Mouse (Mus musculus) embryo, embryonic 9.5 days (tissue): ENCODE results near the gene Ovca2.
A peak's percentile ranks its signal among the peaks of the same experiment; 100 is the strongest.

ENCODE experiments used
- DNase-seq: peaks from one replicate; pipeline ENCODE4 v3.0.0-alpha.2; 2017; ENCODE audit errors: extremely low spot score

Ovca2 gene

GRCm38 (mm10) chr11:75178672-75179208 lies at the start of gene Ovca2:
TSS of gene Ovca2 (minus strand) at chr11:75178835.
- DNase-seq: peak; percentile 94

DNA sequence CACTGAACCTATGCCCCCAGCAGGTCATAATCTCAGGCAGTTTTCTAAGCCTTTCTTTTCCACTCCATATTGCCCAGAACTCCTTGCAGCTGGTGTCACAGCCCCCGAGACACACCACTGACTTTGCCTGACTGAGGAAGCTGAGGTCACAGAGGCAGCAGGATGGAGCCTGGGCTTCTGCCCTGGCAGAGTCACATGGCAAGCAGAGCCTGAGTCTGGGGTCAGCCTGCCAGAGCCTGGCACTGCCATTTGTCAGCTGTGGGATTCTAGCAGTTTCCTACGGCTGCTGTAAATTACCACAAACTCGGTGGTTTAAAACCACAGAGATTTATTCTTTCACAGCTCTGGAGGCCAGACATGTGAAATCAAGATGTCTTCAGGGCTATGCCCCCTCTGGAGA lies 49.0 kb upstream of the Ovca2 start:
- DNase-seq: no peak

DNA sequence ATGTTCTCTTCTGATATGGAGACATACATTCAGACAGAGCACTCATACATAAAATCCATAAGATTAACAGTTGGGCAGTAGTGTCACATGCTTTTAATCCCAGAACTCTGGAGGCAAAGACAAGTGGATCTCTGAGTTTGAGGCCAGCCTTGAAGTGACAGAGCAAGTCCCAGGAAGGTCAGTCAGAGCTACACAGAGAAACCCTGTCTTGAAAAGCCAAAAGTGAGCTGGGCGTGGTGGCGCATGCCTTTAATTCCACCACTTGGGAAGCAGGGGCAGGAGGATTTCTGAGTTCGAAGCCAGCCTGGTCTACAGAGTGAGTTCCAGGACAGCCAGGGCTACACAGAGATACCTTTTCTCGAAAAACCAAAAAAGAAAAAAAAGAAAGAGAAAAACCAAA lies 46.2 kb upstream of the Ovca2 start:
- no peak for DNase-seq

- no peak for DNase-seq
Observed at GRCm38 (mm10) chr11:75224062-75224461, 45.4 kb upstream of the Ovca2 start.

- no peak for DNase-seq
Observed at GRCm38 (mm10) chr11:75220517-75221145, 42.0 kb upstream of the Ovca2 start.

- no peak for DNase-seq
Observed at GRCm38 (mm10) chr11:75220115-75220514, 41.5 kb upstream of the Ovca2 start.

DNA sequence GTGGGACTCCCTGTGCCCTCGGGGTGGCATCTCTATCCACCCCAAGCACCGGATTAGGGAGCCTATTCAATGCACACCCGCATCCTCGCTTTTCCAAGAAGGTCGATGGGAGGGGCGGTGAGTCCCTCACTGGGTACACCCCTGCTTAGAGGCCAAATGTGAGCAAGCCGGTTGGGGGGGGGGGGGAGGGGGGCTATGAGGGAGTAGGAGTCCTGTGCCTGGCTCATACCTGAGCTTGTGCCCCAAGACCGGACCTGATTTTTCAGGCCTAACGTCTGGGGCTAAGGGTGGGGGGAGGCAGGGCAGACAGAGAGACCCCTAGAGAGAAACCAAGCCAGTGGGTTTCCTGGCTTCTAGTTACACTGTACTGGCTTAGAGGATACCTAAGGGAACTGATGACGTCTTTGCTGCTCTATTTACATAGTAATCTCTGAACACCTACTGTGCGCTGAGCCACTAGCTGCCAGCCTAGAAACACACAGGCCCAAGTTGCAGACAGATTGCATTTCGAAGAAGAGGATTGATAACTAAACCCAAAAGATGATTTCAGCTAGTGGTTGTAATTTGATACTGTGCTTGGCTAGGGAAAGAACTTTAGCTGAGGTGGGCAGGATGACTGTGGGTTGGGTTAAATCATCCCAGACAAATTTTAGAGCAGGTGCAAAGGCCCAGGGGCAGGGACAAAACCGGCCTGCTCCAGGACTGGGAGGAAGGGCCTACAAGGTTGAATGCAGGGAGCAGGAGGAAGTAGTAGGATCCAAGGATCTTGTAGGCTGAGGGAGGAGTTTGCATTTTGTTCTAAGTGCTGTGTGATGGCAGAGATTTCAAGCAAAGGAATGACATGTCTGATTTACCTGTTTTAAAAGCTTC lies 35.7 kb upstream of the Ovca2 start:
- DNase-seq: peak; percentile 47

DNA sequence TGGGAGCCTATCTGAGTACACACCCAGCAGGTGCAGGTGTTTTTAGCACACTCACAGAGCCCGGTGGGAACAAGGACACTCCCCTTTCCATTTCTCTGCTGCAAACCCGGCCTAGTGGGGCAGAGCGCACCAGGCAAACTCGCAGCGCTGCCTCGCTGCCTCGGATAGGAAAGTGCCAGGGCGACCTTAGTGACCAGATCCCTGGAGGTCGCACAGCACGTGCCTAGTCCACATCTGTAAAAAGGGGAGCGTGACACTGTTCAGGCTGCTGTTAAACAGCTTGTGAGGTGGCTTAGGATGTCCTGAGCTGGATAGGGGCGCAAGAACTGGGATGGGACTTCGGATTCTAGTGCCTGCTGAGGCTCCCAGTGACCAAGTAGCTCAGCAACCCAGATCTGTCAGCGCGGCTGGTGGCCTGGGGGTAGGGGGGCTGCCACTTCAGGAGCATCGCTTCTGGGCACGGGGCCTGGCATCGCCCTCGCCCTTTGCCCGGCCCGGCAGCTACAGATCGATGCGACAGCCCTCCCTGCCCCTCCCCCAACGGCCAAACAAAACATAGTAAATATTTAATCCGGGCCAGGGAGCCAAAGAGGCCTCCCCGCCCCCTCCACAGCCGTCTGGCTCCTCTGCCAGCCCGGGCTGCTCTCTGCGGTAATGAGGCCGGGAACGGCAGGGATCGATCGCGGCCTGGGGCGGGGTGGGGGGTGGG lies 34.9 kb upstream of the Ovca2 start:
- peak; percentile 61 for DNase-seq

- no peak for DNase-seq
Observed at GRCm38 (mm10) chr11:75212876-75213275, 34.2 kb upstream of the Ovca2 start.

GRCm38 (mm10) chr11:75212031-75212667 lies 33.5 kb upstream of the Ovca2 start:
- DNase-seq: no peak

- no peak for DNase-seq
Observed at GRCm38 (mm10) chr11:75210755-75211154, 32.1 kb upstream of the Ovca2 start.

DNA sequence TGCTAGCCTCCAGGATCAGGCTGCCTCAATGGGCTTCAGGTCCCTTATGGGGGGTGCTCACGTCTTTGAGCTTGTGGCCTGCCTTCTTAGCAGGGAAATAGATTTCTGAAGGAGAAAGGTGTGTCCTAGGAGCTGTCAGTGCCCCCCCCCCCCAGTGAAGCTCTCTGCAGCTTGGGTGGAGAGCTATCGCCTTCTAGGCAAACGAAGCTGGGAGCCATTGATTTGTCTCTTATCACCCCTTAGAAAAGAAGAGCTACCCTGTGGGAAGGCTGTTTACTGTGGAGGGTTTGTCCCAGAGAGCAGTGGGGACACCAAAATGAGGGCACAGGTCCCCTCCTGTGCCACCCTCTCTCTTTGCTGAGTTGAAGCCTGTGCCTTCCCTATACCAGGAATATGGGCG lies 31.5 kb upstream of the Ovca2 start:
- no peak for DNase-seq

DNA sequence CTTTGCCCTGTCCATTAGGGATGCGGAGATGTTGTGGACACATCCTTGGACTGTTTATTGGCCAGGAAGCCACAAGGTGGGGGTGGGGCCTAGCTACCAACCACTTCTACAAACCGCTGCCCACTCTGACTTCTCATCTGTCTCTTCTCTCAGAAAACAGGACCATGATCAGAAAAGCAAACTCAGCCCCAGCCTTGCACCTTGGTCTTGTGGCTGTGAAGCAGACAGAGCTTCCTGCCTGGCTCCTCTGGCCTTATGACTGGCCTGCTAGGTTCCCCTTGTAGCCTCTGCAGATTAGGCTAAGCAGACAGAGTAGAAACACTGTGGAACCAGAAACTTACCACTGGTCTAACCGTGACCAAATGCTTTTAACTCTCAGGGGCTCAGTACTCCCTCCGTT lies 30.7 kb upstream of the Ovca2 start:
- DNase-seq: no peak

DNA sequence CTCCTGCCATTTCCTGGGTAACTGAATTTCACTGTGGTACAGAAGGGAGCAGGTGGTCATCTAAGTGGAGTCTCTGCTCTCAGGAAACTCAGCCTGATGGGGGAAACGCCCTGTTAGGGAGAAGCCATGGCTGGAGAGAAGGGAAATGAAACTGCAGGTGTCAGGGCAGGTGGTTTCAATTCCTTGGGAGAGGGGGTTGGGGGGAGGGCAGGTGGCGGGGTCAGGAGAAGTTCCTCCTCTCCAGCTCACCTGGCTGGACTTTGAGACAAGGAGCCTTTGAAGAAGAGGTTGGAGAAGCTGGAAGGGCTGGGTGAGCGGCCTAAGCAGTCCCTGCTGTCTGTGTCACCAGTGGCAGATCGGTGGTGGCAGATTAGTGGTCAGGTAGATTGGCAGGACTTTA lies 27.7 kb upstream of the Ovca2 start:
- no peak for DNase-seq

- DNase-seq: no peak
Observed at GRCm38 (mm10) chr11:75204472-75204871, 25.8 kb upstream of the Ovca2 start.

DNA sequence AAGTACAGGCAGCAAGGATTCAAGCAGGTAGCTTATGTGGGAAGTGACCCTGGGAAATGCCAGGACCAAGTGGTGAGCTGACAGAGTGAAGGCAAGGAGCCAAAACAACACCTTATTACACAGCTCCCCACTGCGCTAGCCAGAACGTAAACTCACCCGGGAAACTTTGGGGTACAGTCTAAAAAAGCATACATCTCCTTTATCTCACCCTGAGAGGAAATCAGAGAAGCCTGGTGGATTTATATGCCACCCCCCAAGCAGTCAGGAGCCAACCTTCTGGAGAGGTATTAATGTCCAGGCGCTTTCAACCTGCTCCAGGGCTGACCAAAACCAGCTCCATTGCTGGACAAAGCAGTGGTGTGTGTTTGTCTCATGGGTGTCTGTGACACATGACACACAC lies 25.3 kb upstream of the Ovca2 start:
- DNase-seq: no peak

DNA sequence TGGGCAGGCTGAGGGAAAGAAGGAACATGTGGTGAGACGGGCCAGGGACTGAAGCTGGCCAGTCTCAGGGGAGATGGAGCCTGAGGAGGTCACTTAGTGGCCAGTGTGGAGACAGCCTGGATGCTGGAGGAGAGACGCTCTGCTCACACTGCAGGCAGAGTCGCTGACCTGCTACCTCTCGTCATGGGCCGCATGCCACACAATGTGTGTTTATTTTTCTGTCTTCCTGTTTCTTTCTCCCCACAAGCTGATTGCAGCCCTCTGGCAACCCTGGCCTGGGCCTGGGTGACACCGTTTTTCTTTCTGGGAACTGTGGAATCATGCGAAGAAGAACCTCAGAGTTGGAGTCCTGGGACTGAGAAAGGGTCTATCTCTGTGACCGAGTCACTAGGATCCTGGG lies 23.1 kb upstream of the Ovca2 start:
- no peak for DNase-seq

DNA sequence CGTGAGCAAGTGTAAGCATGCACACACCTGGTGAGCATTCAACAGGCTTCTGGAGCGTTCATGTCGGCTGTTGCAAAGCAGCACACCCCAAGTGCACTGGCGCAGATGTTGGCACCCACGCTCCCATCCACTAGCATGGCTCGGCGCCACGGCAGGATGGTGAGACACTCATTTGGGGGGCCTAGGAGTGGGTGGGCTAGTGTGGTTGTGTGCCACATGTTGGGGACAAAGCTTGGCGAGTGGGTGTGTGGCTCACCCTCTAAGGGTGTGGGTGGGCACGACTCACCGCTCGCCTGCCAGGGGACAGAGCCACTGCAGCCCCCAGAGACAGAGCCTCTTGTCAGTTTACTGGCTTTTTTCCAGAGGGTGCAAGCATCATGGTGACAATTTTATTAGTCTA lies 22.3 kb upstream of the Ovca2 start:
- no peak for DNase-seq

- DNase-seq: no peak
Observed at GRCm38 (mm10) chr11:75199951-75200350, 21.3 kb upstream of the Ovca2 start.

DNA sequence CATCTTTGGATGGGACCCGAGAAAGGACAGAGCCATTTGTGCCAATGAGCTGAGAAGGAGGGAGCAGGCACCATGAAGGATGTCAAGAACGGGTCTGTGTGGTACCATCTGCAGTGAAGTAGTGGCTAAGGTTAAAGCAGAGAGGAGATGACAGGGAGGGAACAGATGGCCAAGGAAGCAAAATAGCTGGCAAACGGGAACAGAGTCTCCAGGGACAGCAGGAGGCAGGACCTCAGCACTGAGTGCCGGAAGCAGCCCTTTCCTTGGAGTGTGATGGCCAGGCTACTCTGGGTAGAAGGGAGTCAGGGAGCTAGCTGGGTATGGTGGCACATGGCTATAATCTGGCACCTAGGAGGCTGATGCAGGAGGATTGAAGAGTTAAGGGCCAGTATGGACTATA lies 20.2 kb upstream of the Ovca2 start:
- DNase-seq: no peak

DNA sequence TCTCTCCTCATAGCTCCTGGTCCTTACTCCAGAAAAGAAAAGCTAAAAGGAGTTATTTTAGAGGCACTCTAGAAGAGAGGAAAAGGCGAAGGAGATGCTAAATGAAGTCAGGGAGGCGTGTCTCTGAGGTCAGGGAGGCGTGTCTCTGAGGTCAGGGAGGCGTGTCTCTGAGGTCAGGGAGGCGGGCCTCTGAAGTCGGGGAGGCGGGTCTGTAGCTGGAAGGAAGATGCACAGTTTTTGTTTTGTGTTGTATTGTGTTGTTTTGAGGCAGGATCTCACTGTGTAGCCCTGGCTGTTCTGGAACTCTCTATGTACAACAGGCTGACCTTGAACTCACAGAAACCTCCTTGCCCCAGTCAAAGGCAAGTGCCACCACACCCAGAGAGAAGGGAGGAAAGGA lies 19.3 kb upstream of the Ovca2 start:
- DNase-seq: no peak

GRCm38 (mm10) chr11:75196131-75196530 lies 17.5 kb upstream of the Ovca2 start:
- no peak for DNase-seq
